Mouse (Mus musculus) heart, embryonic 11.5 days (tissue): ENCODE measurements around the gene Eef1akmt2. TPM values are rescaled to one million over a fixed set of nuclear protein-coding genes. Genes with fewer than 3 reads are reported as not detected.

Experiments used
- ATAC-seq: fragments of 200-750 bp; cut with Nextera tagmentation; replicated peaks from 2 replicates; pipeline ENCODE4 v1.8.0; 2017; ENCODE audit warnings: moderate library complexity; ENCODE audit not compliant: insufficient number of reproducible peaks, low FRiP score, low TSS enrichment
- H3K27ac ChIP-seq: fragments of 300-500 bp; sonication (generic); 2 replicates; pipeline ENCODE4 v1.5.1; 2014; ENCODE audit warnings: mild to moderate bottlenecking, low read depth, low read length
- H3K27me3 ChIP-seq: fragments of 300-500 bp; sonication (generic); 2 replicates; pipeline ENCODE4 v1.6.1; 2014; ENCODE audit warnings: mild to moderate bottlenecking, low read length, mixed read lengths; ENCODE audit not compliant: control insufficient read depth, insufficient read depth
- H3K36me3 ChIP-seq: fragments of 300-500 bp; sonication (generic); 2 replicates; pipeline ENCODE4 v1.6.1; 2014; ENCODE audit warnings: mild to moderate bottlenecking, low read length, moderate library complexity, mixed read lengths; ENCODE audit not compliant: control insufficient read depth, insufficient read depth
- H3K4me1 ChIP-seq: fragments of 300-500 bp; sonication (generic); 2 replicates; pipeline ENCODE4 v1.6.1; 2014; ENCODE audit warnings: low read length; ENCODE audit not compliant: control insufficient read depth, insufficient read depth
- H3K4me2 ChIP-seq: fragments of 300-500 bp; sonication (generic); 2 replicates; pipeline ENCODE4 v1.6.1; 2014; ENCODE audit warnings: mild to moderate bottlenecking, moderate library complexity
- H3K4me3 ChIP-seq: fragments of 300-500 bp; sonication (generic); 2 replicates; pipeline ENCODE4 v1.5.1; 2014; ENCODE audit warnings: low read depth, low read length
- H3K9ac ChIP-seq: fragments of 300-500 bp; sonication (generic); 2 replicates; pipeline ENCODE4 v1.6.1; 2014; ENCODE audit warnings: mild to moderate bottlenecking, low read depth, low read length, moderate library complexity
- H3K9me3 ChIP-seq: fragments of 300-500 bp; sonication (generic); replicated peaks from 2 replicates; pipeline ENCODE4 v1.6.1; 2016; ENCODE audit warnings: low read length; ENCODE audit not compliant: control insufficient read depth
- WGBS: fragments of 180-500 bp; shearing (Covaris S2); extraction: QIAGEN DNeasy Blood & Tissue Kit; methylation state at CpG from one replicate; pipeline ENCODE4 v1.1.7; 2014; ENCODE audit not compliant: insufficient replicate concordance; 5-methylcytosine and 5-hydroxymethylcytosine counted together
- polyA plus RNA-seq: library from polyadenylated mRNA; unstranded; fragments of >200 nt; fragmentation: Nextera tagmentation; extraction: Ambion mirVana; gene quantifications from 2 replicates; pipeline ENCODE4 v1.2.1, GENCODE M21; 2014

Gene Eef1akmt2
- polyA plus RNA-seq, 1 experiment from 2014 or later, result 43.7 TPM

- no peaks in the 10 kb centered on the region for H3K27me3 ChIP-seq
- H3K27ac ChIP-seq, result no peak overlapping the region
- no peaks in the 10 kb centered on the region for H3K36me3 ChIP-seq
- H3K4me3 ChIP-seq, result no peak overlapping the region
- H3K4me1 ChIP-seq, result peaks cover 14% of the 10 kb centered on the region
- H3K9me3 ChIP-seq, result no peaks in the 10 kb centered on the region
- H3K4me2 ChIP-seq, result no peak overlapping the region
- ATAC-seq, result no peak
- 72% methylated on average over 6 of the region's 6 CpGs for WGBS
- no peak overlapping the region for H3K9ac ChIP-seq
Measured at GRCm38 (mm10) chr7:132793467-132793866, 59.0 kb downstream of the Eef1akmt2 start.

- Histone ChIP-seq H3K4me1 (peaks cover 38% of the 10 kb centered on the region), H3K9ac (no peak overlapping the region)
- no peak for ATAC-seq
Measured at GRCm38 (mm10) chr7:132790447-132791219, 61.8 kb downstream of the Eef1akmt2 start.

GRCm38 (mm10) chr7:132788826-132789225 is 63.6 kb downstream of the Eef1akmt2 start:
- Histone ChIP-seq H3K27me3 (no peaks in the 10 kb centered on the region), H3K4me3 (no peak overlapping the region), H3K9me3 (no peaks in the 10 kb centered on the region), H3K4me1 (peaks cover 44% of the 10 kb centered on the region), H3K36me3 (no peaks in the 10 kb centered on the region), H3K4me2 (no peak overlapping the region), H3K9ac (no peak overlapping the region), H3K27ac (no peak overlapping the region)
- ATAC-seq, result no peak
- 88% methylated on average over 13 of the region's 13 CpGs for WGBS

More at GRCm38 (mm10) chr7:132790447-132791219, 61.8 kb downstream of the Eef1akmt2 start:
- H3K27ac ChIP-seq, result no peak overlapping the region
- H3K36me3 ChIP-seq, result no peaks in the 10 kb centered on the region
- WGBS, result 84% methylated on average over 14 of the region's 14 CpGs
- H3K27me3 ChIP-seq, result no peaks in the 10 kb centered on the region
- H3K4me2 ChIP-seq, result no peak overlapping the region
- no peak overlapping the region for H3K4me3 ChIP-seq
- no peaks in the 10 kb centered on the region for H3K9me3 ChIP-seq

GRCm38 (mm10) chr7:132787496-132788190 is 64.8 kb downstream of the Eef1akmt2 start:
- ATAC-seq, result no peak
- Histone ChIP-seq H3K9ac (no peak overlapping the region), H3K4me1 (peaks cover 44% of the 10 kb centered on the region), H3K9me3 (no peaks in the 10 kb centered on the region), H3K4me3 (no peak overlapping the region), H3K27me3 (no peaks in the 10 kb centered on the region), H3K4me2 (no peak overlapping the region), H3K27ac (peak overlapping the region; percentile 30; the same call in 1 of the 2 replicates), H3K36me3 (no peaks in the 10 kb centered on the region)
- WGBS, result 61% methylated on average over 4 of the region's 4 CpGs

- Histone ChIP-seq H3K27ac (peak overlapping the region; percentile 77), H3K4me3 (no peak overlapping the region), H3K27me3 (no peaks in the 10 kb centered on the region), H3K36me3 (no peaks in the 10 kb centered on the region), H3K9ac (no peak overlapping the region), H3K4me1 (peaks cover 45% of the 10 kb centered on the region), H3K9me3 (no peaks in the 10 kb centered on the region), H3K4me2 (no peak overlapping the region)
- ATAC-seq, result no peak
- WGBS, result 72% methylated on average over 4 of the region's 4 CpGs
Measured at GRCm38 (mm10) chr7:132787022-132787421, 65.5 kb downstream of the Eef1akmt2 start.

GRCm38 (mm10) chr7:132786522-132786921 is 66.0 kb downstream of the Eef1akmt2 start:
- Histone ChIP-seq H3K4me1 (peaks cover 50% of the 10 kb centered on the region), H3K36me3 (no peaks in the 10 kb centered on the region), H3K9ac (no peak overlapping the region), H3K27me3 (no peaks in the 10 kb centered on the region), H3K9me3 (no peaks in the 10 kb centered on the region), H3K4me3 (no peak overlapping the region), H3K27ac (peak overlapping the region; percentile 77), H3K4me2 (no peak overlapping the region)
- WGBS, result 21% methylated on average over 4 of the region's 4 CpGs
- ATAC-seq, result no peak

- H3K4me1 ChIP-seq, result peaks cover 55% of the 10 kb centered on the region
- H3K27me3 ChIP-seq, result no peaks in the 10 kb centered on the region
- H3K27ac ChIP-seq, result peak overlapping the region; percentile 77
- H3K4me2 ChIP-seq, result no peak overlapping the region
- no peaks in the 10 kb centered on the region for H3K36me3 ChIP-seq
- H3K4me3 ChIP-seq, result no peak overlapping the region
- H3K9me3 ChIP-seq, result no peaks in the 10 kb centered on the region
- no peak overlapping the region for H3K9ac ChIP-seq
- WGBS, result 18% methylated on average over 7 of the region's 7 CpGs
- no peak for ATAC-seq
Measured at GRCm38 (mm10) chr7:132786011-132786410, 66.5 kb downstream of the Eef1akmt2 start.

- Histone ChIP-seq H3K9me3 (no peaks in the 10 kb centered on the region), H3K36me3 (no peaks in the 10 kb centered on the region), H3K4me2 (no peak overlapping the region), H3K27ac (no peak overlapping the region), H3K4me3 (no peak overlapping the region), H3K4me1 (peaks cover 55% of the 10 kb centered on the region), H3K9ac (no peak overlapping the region), H3K27me3 (no peaks in the 10 kb centered on the region)
- ATAC-seq, result no peak
- WGBS, result 83% methylated on average over 5 of the region's 5 CpGs
Measured at GRCm38 (mm10) chr7:132784101-132784500, 68.4 kb downstream of the Eef1akmt2 start.
